Mouse (Mus musculus): ENCODE results near the gene Oxa1l.

Oxa1l gene

DNA sequence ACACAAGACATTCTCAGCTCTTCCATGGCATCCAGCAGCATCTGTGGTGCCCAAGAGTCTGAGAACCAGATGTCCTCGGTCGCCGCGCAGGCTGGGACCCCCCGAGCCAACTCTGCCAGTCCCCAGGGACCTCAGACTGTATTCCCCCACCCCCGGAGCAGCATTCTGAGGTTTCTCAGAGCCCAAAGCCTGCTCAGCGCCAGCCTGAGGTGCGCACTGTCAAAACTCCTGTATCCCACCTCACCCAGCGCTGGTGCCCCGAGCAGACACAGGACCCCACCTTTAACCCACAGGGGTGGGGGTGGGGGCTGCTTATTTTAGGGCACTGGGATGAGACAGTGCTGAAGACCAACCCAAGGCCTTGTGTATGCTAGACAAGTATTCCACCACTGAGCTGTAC lies 10.8 kb downstream of the Oxa1l start:
- DNase-seq (ENCODE audit: low read depth), result no peak

DNA sequence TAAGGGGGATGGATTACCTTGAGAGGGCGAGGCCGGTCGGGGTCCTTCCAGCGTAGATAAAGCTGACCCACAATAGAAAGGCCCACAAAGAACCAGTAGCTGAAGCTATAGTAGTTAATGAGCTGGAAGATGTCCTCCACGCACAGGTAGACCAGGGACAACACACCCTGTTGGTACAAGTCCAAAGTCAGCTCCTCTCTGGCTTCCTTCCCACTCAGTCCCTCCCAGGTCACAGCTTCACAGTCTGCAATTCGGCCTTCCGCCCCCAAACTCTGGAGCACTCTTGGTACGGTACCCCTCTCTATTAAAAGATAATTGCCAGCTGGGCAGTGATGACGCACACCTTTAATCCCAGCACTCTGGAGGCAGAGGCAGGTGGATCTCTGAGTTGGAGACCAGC lies 12.3 kb downstream of the Oxa1l start:
- DNase-seq (ENCODE audit: low read depth), result no peak

DNA sequence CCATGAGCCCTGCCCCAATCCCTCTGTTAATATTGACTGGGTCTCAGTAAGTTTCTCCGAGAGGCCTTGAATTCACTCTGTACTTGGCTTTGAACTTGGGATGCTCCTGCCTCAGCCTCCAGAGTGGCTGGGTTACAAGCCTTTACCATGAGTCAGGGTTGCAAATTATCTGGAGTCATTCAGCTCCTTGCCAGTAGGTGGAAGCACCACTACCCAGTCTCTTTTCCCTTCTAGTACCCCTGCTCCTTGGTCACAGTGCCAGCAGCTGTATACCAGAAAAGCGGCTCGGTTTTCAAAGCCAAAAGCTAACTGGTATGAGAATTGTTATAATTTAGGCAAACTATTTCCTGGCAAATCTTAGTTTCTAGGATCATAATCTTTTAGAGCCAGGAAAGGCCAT lies 15.3 kb downstream of the Oxa1l start:
- DNase-seq (ENCODE audit: low read depth), result no peak

DNA sequence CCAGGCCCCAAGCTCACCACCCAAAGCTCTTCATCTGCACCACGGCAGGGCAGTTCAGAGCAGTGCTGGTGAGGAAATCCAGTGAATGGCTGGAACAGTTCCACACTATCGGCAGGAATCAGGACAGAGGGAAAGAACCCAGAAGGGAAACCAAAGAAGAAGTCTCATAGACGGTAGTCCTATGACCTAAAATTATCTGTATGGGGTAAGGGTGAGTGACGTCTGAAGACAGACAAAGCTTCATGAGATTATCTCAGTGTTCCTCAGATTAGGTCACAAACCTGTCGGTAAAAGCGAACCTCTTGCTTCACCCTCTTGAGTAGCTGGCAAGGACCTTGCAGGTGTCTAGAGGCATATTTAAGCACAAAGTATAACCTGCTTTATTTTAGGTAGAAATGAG lies 16.5 kb downstream of the Oxa1l start:
- no peak for DNase-seq (ENCODE audit: low read depth)

DNA sequence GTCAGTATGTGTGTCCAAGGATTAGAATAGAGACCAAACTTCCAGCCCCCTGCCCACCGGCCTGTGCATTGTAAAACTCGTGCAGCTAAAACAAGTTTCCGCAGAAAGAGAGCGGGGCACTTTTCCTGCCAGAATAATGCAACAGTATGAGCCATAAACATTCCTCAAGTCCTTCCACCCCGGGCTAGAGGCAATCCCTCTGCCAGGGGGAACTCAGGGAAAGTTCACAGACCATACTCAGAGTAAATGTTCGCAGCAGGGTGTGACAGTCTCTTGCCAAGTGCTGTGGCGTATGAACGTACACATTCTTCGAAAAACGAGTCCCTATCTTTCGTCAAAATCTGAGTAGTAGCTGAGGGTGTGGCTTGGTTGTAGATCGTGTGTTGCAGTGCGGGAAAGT lies 18.9 kb downstream of the Oxa1l start:
- no peak for DNase-seq (ENCODE audit: low read depth)

DNA sequence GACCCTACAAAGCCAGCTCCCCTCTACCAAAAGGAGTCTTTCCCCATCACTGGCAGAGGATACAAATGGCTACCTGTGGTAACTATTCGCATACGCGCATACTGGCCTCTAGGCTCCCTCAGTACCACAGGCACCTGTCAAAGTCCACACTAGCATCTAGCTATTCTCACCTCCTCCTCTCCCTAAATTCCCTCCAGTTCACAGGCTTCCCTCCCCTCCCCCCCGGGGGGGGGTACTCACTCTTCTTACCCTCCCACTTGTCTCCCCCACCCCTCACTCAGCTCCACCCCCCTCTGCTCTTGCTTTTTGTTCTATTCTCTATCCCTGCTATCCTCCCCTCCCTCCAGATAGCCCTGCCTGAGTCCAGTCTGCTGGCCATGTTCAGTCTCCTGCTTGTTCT lies 20.0 kb downstream of the Oxa1l start:
- no peak for DNase-seq (ENCODE audit: low read depth)

DNA sequence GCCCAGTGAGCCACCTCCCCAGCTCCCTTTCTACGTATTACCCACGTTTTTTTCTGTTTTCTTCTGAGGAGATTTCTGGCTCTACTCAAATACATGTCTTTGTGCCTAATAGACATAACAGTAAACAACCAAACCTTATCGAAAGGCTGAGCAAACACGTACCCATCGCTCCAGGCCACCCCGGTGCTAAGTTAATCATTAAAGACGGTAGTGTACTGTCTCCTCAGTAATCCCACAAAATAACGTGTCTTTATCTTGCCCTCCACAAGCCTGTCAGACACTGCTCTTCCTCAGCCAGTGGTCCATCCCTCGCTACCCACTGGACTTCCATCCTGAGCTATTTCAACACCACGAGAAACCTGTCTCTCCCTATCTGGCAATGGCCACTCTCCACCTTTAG lies 21.2 kb downstream of the Oxa1l start:
- DNase-seq (ENCODE audit: low read depth), result no peak

DNA sequence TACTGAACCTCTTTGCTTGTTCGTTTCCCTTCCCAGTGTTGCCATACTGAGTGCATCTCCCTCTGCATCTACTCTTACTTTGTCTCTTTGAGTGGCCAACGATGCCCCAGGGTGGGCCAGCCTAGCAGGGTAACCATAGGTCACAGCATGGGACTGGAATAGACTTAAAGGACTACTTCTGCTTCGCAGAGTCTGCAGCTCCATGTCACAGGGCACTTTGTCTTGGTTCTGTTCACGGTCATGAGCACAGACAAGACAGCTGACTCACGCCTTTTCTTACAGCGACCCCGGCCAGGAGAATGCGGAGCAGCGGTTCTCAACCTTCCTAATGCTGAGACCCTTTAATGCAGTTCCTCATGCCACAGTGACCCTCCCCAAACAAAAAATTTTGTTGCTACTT lies 22.0 kb downstream of the Oxa1l start:
- no peak for DNase-seq (ENCODE audit: low read depth)

DNA sequence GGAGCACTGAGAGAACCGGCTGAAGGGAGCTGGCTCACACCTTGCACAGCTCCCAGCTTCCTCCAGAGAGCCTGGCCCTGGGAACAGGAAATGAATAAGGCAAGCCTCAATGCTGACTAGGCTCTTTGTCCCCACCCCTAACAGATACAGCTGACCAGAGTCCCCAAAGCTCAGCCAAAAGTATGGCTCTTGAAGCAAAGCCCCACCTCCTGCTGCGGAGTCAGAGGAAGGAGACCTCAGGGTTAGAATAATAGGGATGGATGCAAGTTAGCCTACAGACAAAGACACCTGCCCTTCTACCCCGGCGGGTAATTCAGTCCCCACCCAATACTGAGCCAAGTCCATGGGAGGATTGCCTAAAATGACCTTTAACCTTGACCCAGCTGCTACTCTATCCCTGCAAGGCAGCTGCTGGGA lies 22.7 kb downstream of the Oxa1l start:
- DNase-seq (ENCODE audit: low read depth), result no peak

DNA sequence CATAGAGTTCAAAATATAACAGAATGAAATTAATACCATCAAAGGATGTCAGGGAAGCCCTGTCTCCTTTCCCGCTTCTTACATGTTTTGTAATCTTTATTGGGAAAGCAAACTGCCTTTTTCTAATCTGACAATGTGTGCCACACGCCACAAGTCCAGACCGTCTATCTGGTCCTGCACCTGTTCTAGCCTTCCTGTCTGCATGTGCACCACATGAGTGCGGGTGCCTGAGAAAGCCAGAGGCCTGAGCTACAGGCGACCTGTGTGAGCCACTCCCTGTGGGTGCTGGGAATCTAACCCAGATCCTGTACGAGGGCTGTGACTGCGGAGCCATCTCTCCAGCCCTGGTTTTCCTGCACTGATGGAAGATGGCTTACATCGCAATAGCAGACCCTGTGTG lies 23.8 kb downstream of the Oxa1l start:
- no peak for DNase-seq (ENCODE audit: low read depth)

DNA sequence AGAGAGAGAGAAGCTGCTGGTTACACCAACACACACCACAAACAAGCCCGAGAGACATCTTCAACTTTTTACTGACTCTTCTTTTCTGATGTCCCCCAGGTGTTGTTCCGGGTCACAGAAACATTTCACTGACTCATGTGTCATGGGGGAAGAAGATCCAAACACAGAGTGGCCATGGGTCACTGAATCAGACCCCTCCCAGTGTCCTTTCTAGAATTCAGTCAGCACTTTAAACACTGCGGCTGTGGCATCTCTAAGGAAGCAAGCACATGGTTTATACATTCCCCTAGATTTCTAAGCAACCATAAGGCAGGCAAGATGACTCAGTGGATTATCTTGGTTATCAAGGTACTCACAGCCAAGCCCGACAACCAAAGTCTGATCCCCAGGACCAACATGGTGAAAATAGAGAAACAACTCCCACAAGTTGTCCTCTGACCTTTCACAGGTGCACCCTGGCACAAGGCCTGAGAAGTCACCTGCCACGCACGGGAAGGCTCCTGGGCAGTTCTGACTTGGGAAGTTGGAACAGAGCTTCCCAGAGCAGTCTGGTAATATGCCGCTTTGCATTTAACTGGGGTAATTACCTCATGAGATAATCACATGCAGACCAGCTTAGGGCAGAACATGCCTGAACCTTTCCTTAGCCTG lies 25.5 kb downstream of the Oxa1l start:
- DNase-seq (ENCODE audit: low read depth), result no peak

DNA sequence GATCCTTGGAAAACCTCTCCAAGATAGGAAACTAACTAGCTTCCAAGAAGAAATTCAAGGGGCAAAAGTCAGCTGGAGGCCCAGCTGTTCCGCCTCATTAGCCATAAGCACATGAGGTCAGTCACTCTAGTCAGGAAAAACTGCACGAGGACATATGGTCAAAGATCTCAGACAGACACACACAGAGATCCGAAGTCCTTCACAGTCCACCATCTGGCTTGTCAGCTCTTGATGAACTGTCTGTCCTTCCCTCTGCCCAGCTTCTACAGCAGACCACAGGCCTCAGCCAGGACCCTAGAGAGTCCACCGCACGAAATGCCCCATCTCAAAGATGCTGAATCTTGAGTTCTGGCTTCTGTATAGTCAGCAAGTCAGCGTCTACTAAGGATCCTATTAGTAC lies 26.9 kb downstream of the Oxa1l start:
- no peak for DNase-seq (ENCODE audit: low read depth)

DNA sequence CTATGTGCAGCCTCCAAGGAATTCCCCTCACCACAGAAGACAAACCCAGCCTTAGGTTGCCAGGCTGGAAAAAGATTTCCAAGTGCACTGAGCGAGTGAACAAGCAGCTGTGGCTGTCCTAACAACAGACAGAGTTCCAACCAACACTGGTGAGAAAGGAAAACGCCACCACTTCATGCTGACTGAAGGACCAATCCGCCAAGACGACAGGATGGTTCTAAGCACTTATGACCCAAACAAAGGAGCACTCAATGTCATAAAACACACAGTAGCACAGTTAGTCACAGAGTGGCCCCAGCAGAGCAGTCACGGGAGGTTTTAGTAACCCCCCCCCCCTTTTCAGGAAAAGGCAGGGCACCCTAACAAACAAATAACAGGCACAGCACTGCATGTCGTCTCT lies 30.2 kb downstream of the Oxa1l start:
- DNase-seq (ENCODE audit: low read depth), result no peak

DNA sequence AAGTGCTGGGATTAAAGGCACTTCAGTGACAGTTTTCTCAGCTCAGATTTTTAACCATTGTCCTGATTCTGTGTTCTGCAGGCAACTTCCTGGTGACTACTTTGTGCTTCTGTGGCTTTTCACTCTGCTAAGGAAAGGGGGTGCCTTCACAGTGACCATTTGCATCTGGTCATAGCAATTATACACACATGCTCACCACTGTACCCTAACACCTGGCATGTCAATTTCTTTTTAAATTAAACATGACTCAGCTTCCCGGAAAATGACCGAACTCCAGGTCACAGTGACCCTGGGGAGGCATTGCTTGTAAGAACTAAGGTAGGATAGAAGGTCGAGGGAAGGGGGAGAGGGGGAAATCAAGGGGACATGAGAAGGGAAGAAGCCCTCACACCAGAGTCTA lies 33.2 kb downstream of the Oxa1l start:
- no peak for DNase-seq (ENCODE audit: low read depth)

DNA sequence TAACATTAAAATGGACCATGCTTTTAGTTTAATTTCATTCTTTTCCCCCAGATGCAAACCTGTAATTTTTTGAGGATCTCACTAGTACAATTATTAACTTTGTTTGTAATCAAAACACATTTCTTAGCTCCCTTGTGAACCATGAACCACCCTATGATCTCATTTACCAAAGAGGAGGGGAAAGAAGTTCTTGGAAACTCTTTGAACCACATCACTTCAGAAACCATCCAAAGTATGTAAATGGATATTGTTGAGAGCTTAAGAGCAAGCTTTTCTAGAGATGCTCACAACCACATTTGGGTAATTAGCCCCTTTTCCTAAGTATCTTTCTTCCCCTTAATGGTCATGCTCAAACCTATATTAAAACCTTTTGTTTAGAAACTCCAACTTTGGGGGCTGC lies 33.7 kb downstream of the Oxa1l start:
- DNase-seq (ENCODE audit: low read depth), result no peak

DNA sequence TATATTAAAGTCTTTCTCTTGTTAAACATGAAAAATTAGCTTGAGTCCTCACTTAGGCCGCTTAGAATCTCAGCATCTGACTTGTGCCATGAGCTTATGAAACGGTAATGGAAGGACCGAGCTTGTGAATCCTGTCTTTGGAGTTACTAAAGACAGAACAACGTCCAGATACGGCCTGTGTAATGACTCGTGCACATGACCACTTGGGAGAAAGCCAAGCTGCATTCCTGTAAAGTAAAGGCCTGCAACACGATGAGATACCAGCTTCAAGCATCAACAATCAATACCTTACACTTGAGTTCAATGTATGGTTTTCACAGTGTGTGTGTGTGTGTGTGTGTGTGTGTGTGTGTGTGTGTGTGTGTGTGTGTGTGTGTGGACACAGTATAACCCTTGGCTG lies 36.1 kb downstream of the Oxa1l start:
- DNase-seq (ENCODE audit: low read depth), result no peak

DNA sequence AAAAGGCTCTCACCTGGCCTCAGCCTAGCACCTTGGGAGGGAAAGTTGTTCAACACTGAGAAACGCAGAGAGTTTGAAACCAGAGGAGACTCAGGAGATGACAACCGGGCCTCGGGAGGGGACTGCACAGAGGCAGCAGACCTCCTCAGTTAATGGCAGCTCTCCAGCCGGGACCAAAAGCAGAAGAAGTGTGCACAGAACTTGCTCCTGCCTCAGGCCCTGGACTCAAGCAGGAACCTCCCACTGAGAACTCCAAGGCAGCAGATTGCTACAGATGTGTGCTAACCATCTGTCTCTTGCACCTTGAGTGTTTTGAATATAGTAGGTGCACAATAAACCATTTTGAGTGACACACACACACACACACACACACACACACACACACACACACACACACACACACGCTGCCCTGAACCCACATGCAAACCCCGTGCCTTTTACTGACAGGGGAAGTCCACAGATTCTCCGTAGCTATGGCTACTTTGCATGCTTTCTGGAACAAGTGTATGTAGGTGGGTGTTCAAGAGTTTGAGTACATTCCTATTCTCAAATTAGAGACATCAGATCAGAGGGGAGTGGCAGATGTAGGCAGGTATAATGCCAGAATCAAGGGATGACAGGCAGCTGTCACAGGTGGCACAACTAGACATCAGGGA lies 37.4 kb downstream of the Oxa1l start:
- no peak for DNase-seq (ENCODE audit: low read depth)

DNA sequence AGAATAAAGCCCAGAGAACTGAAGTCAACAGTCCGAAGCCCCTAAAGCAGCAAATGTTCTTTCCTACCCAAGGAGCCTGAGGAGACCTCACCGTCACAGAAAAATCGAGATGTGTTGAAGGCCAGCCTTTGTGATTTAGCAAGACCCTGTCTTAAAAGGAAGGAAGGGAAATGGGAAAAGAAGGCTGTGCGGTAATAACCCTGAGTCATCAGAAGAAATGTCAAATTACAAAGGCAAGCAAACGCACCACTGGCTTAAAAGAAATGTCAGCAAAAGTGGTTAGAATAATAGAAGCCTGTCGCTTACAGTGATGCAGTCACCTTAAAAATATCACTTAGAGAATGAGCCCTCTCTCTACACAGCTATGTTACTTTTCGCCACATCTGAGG lies 37.9 kb downstream of the Oxa1l start:
- DNase-seq (ENCODE audit: low read depth), result no peak

DNA sequence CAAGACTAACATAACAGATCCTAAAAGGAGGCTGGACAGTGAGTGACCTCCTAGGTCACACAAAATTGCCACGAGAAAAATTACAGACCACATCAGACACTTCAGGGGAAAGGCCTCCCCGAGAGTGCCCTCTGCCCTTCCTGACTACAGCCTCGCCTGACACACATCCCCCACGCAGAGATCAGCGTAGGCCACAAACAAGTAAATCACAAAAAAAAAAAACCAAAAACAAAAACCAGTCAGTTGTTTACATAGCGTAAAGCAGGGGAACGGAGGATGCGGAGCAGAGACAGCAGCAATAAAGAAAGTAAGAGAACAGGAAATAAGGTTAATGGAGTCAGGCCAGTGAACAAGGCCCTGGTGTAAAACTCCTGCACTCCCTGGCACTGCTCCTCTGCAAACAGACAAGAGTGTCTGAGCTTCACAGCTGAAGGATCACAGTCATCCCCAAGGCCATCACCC lies 38.3 kb downstream of the Oxa1l start:
- DNase-seq (ENCODE audit: low read depth), result no peak

DNA sequence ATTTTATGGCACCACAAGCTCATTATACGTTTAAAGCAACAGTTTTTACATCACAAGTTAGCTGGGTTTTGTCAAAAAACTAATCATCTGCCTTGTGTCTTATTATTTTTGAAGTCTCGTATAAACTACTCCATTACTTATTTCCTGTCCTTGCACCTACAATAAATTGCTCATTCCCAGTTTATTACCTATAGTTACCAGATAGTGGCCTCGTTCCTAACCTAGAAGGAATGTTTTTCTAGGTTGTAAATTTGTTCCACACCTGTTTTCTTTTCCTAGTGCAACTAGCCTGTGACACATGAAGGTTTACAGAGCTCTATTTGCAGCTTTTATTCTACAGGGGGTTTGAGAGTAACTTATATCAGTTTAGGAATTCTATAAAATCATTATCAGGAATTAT lies 41.1 kb downstream of the Oxa1l start:
- no peak for DNase-seq (ENCODE audit: low read depth)

DNA sequence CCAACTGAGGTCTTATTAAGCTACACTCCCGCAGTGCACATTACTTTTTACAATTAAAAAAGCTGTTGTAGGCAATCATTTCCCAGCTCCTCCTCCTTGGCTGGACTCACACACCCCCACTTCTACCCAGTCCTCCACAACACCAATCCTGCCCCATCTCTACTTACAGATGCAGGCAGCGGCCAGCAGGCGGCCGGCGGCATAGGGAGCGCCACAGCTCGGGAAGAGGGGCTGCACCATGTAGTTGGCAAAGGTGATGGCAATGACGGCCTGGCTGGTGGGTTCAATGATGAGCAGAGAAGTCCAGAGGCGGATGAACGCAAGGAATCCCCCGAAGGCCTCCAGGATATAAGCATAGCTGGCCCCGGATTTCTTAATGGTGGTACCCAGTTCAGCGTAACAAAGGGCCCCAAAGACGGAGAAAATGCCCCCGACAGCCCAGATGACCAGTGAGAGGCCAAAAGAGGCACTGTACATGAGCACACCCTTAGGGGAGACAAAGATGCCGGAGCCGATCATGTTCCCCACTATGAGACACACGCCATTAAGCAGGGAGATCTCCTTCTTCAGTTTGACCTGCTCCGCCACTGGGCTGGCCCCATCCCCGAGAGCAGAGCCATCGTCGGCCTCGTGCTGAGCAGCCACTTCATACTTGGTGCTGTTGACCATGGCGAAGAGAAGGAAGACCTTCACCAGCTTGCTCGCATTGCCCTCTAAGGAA lies 47.9 kb downstream of the Oxa1l start:
- DNase-seq (ENCODE audit: low read depth), result no peak

DNA sequence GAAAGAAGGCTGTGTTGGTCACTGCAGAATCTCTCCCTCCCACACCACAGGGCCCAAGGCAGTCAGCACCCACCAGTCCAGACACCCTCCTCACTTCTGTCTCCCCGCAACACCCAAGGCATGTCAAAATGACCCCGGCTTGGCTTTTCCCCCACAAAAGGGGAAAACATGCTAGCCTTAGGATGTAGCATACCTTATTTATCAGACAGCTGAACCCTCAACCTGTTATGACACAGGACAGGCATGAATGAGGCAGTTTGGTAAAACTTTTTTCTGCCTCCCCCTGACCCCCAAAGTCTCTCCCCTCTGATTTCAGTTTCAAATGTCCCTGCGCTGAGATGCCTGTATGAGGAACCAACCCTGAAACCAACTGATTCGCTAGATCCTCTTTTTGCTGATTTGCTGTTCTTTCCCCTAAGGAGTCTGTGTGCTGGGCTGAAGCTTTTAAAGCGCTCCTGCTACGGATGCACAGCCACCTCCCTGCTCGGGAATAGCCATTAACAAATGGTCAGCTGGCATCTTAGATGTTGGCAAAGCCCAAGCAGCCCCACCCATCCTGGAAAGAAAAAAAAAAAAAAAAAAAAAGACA lies 48.5 kb downstream of the Oxa1l start:
- DNase-seq (ENCODE audit: low read depth), result no peak
